Mouse (Mus musculus): ENCODE measurements around the gene Zfp446.
A peak's percentile ranks its signal among the peaks of the same experiment; 100 is the strongest.
"Not testable (repeated sequence)": the region's sequence is repeated elsewhere in the genome, so short reads cannot be mapped to it uniquely, and the experiment has no call there.

Zfp446 gene

DNA sequence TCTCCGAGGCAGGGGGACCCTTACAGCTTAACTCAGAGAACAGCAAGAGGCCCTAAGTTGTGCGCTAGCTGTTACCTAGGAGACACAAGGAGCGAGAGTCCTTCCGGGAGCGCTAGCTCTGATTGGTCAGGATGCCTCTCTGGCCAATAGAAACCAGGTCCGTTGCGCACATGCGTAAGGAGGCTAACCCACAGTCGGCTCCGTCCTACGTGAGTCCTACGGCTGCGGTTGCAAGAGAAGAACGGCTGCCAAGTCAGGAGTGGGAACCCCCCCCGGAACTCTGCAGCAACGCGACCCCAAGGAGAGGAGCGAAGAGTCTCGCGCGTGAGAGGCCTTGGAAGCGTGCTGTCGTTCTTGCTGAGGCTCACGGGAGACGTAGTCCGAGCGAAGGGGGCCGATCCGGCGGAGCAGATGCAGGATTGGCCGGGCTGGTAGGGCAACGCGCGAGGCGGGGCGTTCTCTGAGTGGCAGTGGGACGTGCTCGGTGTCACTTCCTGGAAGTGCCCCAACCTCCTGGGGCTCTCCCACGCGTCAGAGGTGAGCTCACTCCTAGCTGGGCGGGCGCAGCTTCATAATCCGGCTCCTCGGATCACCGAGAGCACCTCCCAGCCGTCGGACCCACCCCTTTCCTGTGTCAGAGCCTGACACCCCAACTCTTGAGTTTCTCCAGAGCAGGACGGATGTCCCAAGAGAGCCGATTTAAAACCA lies at the start of gene Zfp446:
TSS of gene Zfp446 (plus strand) at position 167 of the 708 bp plus-strand sequence.
- peak; percentile 99 for DNase-seq (ENCODE audit: low read depth, low spot score)

DNA sequence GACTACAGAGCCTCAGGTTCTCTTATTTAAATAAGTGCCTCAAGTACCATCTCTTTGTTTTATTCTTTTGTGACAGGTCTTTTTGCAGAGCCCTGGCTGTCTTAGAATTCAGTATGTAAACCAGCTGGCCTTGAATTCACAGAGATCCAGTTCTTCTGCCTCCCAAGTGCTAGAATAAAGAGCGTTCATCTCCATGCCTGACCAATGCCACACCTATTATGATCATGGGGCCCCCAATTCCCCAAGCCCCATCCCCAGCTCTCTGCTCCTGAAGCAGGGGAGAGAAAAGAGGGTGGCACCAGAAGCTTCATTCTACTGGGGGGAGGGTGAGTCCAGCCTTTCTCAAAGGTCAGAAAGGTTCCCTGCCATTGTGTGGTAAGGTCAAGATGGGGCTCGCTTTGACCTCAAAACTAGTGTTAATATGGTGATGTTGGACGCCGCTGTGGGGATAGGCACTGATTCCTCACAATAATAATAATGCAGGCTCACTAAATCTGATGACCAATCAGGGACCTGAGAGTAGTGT lies 44.0 kb upstream of the Zfp446 start:
- DNase-seq (ENCODE audit: low read depth, low spot score) = no peak

DNA sequence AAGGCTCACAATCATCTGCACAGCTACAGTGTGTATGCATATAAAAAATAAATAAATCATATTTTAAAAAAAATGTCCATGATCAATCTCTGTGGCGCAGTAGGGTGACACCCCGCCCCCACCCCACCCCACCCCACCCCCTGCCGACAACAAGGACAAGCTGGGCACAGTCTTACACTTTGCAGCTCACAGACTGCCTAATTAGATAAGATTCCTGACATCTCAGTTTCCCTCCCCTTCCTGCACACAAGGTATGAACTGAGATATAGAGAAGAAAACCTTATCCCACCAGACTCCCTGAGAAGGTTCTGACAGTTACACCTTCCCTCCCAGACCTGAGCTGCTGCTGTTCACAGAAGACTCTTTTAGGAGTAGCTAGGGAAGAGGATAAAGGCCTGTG lies 42.8 kb upstream of the Zfp446 start:
- no peak for DNase-seq (ENCODE audit: low read depth, low spot score)

DNA sequence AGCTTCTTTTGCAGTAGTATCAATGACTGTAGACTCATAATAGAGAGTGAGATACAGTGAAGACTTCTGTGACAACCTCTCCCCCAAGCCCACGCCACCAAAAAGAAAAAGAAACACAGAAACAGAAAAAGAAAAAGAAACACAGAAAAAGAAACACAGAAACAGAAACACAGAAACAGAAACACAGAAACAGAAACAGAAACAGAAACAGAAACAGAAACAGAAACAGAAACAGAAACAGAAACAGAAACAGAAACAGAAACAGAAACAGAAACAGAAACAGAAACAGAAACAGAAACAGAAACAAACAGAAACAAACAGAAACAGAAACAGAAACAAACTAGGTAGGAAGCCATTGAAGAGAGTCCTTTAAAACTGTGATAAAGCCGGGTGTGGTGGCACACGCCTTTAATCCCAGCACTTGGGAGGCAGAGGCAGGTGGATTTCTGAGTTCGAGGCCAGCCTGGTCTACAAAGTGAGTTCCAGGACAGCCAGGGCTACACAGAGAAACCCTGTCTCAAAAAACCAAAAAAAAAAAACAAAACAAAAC lies 40.3 kb upstream of the Zfp446 start:
- DNase-seq (ENCODE audit: low read depth, low spot score) = not testable (repeated sequence)

DNA sequence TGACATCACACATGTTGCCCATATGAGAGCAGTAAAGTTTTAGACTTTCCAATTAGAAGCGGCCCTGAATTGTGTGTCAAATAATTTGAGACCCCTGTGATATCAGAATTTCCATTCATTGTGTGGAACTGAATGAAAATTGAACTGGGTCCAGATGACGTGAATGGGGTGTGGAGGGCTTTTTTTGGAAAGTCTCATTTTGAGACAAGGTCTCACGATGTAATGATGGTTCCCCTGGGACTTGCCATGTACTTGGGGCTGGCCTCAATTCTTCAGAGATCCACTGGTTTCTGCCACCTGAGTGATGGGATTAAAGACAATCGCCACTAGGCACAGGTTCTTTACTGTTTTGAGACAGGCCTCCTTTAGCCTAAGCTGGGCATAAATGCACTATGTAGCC lies 37.0 kb upstream of the Zfp446 start:
- no peak for DNase-seq (ENCODE audit: low read depth, low spot score)

DNA sequence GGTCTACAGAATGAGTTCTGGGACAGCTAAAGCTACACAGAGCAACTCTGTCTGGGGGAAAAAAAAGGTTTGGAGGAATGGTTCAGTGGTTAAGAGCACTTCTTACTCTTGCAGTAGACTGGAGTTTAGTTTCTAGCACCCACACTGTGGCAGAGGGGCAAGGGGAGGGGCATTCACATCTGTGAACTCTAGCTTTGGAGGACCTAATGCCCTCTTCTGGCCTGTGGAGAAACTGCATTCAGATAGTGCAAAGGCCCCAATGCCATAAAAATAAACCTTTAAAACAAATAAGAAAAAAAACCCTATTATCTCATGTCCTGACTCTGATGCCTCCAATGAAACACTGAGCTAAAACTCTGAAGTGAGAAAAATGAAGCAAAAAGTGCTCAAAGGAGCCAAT lies 34.2 kb upstream of the Zfp446 start:
- DNase-seq (ENCODE audit: low read depth, low spot score) = peak; percentile 71

DNA sequence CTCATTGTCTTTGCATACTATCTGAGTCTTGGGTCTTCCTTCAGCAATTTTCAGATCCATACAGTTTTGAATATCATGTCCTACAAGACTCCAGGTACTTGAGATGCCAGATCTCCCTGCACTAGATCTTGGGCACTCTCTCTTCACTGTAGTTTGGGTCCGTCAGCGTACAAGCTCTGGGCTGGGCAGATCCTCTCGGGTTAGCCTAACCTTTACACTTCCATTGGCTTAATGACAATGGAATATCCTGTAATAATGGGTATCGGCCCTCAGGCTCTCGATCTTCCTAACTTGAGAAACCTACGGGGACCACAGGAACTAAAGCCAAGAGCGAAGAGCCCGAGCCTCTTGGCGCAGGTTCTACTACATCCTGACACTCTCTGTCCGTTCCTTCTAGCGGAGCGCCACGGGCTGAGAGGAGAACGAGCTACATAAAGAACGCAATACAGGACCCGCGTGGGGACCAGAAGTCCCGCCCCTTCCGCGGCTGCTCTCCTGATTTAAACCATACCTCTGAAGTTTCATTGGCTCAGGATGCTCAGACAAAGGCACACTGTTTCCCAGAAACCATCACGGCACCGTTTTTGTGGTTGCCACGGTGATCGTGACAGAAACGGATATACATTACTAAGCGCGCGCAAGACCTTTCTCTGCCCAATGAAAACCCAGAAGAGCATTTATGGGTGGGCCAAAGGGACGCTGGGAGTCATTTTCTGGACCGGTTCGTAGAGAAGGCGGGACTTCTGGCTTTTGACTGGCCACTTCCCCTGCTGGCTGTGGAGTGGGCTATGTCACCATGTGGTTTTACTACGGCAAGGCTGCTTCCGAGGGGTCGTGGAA lies 28.4 kb upstream of the Zfp446 start:
- peak; percentile 96 for DNase-seq (ENCODE audit: low read depth, low spot score)

DNA sequence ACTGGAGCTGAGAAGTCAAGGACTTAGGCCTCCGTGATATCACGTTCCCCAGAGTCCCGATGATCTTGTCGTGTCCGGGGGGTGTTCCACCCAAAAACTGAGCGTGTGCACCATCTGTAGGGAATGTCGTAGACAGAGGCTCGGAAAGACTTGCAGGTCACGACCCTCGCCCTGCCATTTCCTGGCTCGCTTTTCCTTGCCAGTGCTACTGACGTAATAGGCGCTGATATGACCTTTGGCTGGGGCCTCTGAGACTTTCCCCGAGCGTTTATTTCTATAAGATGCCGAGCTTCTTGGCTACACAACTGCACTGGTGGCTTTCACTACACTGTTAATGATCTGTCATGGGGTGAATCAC lies 27.8 kb upstream of the Zfp446 start:
- DNase-seq (ENCODE audit: low read depth, low spot score) = no peak

DNA sequence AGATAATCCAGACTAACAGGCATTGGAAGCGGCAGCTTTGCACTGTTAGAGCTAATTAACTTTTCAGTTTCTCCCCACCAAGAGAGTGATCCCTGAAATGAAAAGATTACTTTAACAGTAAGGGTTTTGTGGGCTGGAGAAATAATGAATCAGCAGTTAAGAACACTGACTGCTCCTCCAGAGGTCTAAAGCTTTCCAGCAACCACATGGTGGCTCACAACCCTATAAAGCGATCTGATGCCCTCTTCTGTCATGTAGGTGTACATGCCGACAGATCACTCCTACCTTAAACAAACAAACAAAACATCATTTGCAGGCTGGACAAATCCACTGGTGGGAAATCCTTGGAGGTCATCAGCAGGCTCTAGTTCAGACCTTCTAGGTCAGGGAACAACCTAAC lies 22.8 kb upstream of the Zfp446 start:
- DNase-seq (ENCODE audit: low read depth, low spot score) = peak; percentile 42

DNA sequence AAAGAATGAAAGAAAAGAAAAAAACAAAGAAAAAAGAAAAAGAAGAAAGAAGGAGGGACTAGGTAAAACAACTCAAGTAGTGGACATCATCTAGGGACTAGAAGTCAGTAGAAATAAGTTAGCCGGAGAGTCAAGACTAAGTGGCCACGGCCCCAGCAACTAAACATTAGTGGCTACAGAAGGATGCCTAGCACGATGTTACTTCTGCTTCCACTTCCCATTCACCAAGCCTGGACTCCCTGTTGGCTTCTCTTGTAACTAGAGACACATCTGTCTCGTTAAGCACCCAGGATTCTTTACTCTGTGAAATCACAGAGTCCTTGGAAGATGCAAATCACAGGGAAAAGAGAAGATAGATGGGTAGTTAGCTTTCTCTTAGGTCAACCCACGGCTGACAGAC lies 20.1 kb upstream of the Zfp446 start:
- no peak for DNase-seq (ENCODE audit: low read depth, low spot score)

DNA sequence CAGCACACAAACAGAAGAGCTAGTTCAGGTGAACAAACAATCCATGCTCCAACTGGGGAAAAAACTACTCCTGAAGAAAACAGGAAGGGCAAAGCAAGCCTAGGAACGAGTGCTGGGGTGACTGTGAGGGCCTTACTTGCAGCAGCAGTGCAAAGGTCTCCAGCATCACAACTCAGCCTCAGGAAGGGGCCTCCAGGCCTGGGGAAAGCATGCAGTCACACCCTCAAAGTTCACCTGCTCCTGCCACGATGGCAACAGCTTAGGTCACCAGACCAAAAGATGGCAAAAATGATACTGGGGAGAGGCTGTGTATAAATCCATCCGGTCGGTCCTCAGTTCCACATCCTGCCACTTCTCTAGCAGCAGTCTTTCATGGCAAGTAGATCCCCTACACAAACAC lies 18.7 kb upstream of the Zfp446 start:
- no peak for DNase-seq (ENCODE audit: low read depth, low spot score)

DNA sequence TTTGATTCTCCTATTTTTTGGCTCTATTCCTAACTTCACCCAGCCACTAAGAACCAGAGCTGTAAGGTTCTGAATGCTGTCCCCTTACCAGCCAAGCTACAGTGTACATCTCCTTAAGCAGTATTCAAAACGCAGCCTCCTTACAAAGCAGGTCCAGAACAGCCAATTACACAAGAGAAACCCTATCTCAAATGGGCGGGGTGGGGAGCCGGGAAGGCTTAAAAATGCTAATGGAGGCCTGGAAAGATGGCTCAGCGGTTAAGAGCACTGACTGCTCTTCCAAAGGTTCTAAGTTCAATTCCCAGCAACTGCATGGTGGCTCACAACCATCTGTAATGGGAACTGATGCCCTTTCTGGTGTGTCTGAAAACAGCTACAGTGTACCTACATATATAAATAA lies 17.9 kb upstream of the Zfp446 start:
- DNase-seq (ENCODE audit: low read depth, low spot score) = no peak

DNA sequence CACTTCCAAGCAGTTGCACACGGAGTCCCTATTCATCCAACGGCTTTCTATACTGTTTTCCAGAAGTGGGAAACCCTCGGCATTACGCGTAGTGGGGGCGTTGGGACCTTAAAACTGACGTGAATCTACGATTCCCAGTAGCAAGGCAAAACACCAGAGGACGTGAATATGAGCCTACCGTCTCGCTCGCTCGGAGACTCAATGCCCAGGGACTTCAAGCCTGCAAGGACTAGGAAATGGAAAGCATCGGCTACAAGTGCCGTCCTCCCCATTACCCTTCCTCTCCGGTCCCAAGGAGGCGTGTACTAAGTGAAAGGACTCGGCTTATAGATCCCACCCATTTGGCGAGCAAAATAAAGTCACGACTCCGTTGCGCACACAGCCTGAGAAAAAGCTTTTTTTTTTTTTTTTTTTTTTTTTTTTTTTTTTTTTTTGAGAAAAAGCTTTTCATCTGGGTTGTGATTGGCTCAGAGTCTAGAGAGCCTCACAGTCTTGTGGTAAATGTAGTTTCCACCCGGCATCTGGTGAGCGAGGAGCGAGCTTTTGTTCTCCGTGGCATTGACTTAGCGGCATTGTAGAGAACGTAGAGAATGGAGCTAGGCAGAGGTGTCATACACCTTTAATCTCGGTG lies 16.0 kb upstream of the Zfp446 start:
- peak; percentile 67 for DNase-seq (ENCODE audit: low read depth, low spot score)

DNA sequence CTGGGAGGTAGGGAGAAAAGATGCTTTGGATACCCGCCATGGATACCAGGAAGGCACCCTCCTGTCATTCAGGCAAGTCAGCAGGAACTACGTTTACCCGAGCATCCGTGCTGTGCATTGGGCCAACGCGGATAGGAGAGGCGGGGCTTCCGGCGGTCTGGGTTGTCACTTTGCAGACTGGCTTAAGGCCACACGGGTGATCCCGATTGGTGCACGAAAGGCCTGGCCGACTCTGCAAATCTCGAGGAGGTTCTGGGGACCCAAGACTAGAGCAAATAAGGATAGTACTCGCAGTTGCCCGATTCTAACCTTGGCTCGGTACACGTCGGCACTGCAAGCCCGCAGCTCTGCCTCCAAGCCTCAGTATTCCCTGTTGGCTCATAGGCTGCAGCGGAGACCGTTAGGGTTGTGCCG lies 12.0 kb upstream of the Zfp446 start, which contains the start of gene Zfp324:
TSS of gene Zfp324 (plus strand) at position 161 of the 414 bp plus-strand sequence.
- peak; percentile 92 for DNase-seq (ENCODE audit: low read depth, low spot score)

DNA sequence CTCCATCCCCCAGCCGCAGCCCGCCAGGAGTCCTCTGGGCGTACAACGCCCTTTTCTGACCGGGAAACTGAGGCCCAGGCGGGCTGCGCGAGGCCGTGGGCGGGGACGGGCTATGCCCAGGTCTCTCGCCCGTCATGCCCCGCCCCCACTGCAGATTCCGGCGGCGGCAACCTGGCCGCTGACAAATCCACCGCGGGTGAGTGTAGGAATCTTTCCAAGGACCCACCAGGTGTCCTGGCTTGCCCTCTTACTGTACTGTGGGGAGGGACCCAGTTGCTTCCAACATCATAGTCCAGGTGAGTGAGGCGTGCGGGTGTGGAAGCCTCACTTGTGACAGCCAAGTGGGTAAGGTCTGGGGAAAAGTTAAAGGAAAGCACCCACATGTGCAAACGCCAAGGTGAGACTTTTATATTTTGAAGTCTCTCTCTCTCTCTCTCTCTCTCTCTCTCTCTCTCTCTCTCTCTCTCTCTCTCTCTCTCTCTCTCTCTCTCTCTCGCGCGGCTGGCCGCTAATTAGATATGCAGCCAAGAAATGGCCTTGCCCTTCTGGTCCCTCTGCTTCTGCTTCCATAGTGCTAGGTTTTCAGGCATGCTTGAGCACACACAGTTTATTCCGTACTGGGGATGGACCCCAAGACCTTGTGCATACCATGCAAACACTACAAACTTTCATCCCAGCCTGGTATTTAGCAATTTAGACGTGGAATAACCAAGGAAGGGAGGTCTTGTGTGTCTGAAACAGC lies 11.4 kb upstream of the Zfp446 start:
- peak; percentile 77 for DNase-seq (ENCODE audit: low read depth, low spot score)

DNA sequence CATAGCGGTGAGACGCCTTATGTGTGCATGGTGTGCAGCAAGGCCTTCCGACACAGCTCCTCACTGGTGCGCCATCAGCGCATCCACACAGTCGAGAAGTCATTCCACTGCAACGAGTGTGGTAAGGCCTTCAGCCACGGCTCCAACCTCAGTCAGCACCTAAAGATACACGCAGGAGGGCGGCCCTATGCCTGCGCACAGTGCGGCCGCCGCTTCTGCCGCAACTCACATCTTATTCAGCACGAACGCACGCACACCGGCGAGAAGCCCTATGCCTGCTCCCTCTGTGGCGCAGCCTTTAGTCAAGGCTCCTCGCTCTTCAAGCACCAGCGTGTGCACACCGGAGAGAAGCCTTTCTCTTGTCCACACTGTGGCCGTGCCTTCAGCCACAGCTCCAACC lies 6.7 kb upstream of the Zfp446 start:
- DNase-seq (ENCODE audit: low read depth, low spot score) = no peak

DNA sequence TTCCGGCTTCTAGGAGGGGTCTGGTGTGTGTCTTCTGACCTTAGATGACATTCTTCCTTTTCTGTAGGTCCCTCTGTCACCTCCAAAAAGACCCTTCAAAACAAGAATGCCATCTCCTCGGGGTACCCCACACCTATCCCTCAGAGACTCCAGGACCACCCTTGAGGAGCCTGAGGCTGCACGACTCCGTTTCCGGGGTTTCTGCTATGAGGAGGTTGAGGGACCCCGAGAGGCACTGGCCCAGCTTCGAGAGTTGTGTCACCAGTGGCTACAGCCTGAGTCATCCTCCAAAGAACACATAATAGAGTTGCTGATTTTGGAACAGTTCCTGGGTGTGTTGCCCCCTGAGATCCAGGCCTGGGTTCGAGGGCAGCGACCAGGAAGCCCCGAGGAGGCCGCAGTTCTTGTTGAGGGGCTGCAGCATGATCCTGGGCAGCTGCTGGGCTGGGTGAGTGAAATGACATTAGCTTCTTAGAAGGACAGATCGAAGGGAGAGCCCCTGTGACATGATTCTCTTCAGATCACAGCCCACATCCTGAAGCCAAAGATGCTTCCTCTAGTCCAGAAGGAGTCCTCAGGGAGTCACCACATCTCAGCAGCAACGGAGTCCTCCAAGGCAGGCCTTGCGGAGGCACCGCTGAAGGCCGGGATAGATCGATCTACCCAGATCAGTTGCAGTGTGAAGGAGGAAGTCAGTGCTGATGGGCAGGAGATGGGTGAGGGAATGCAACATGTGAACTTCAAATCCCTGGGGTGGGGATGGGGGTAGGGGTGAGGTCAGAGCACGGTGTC lies 1.5 kb downstream of the Zfp446 start:
- DNase-seq (ENCODE audit: low read depth, low spot score) = no peak

DNA sequence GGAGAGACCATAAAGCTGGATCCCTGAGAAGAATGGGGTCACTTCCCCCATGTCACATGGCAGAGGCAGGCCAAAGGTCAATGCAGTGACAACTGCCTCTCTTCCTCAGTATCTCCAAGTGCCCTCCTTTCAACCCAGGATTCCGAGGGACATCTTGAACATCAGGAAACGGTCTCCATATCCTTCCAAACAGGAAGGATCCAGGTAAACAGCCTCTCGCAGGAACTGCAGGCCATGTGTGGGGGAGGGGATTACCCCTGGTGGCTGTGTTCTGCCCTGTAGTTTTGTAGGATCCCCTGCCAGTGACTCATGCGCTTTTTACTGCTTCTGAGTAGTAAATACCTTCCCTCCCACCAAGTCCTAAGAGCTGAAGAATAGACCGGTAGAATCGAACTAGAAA lies 2.1 kb downstream of the Zfp446 start:
- DNase-seq (ENCODE audit: low read depth, low spot score) = no peak

DNA sequence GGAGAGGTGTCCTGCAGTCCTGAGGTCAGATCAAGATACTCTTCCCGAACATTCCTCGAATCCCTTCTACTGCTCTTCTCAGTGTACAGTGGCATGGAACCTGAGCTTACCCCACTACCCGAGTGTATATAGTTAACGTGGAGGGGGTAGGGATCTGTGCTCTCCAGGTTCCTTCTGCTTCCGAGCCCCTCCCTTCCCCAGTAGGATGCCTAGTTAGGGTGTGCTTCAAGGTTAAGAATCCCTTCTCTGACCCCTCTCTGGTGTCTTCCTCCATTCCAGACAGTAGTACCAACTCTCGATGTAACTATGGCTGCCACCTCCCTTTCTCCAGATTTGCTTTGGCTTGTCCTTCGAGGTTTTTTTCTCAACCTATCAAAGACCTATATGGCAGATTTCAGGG lies 2.6 kb downstream of the Zfp446 start:
- no peak for DNase-seq (ENCODE audit: low read depth, low spot score)

DNA sequence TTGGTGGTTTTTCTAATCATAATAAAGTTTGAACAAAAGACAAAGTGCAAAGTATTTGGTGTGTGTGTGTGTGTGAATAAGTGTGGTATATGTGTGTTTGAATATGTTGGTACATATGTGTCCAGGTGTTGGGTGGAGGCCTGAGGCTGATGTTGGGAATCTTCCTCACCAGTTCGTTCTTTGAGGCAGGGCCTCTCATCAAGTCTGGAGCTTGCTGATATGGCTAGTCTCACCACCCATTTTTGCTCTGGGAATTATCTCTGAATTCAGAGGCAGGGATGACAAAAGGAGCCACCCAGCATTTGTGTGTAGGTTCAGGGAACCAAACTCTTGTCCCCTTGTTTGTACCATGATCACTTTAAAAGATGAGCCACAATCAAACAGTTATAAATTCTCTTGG lies 8.1 kb downstream of the Zfp446 start:
- DNase-seq (ENCODE audit: low read depth, low spot score) = no peak

DNA sequence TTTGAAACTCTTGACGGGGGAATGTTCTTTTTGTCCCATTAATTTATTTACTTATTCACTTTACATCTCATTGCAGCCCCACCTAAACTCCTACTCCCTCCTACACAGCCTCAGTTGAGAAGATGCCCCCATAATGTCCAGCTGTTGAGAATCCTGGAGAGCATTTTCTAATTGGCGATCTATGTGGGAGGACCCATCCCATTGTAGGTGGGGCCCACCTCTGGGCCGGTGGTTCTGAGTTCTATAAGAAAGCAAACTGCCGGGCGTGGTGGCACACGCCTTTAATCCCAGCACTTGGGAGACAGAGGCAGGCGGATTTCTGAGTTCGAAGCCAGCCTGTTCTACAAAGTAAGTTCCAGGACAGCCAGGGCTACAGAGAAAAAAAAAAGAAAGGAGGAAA lies 9.3 kb downstream of the Zfp446 start:
- DNase-seq (ENCODE audit: low read depth, low spot score) = no peak
